Mouse (Mus musculus) bone marrow, adult 2 months (tissue): ENCODE measurements around the gene Nos2. TPM values are rescaled to one million over a fixed set of nuclear protein-coding genes. Genes with fewer than 3 reads are reported as not detected.
"Not testable (repeated sequence)": the region's sequence is repeated elsewhere in the genome, so short reads cannot be mapped to it uniquely, and the experiment has no call there.

ENCODE experiments used
- H3K27ac ChIP-seq: fragments of 200-500 bp; 2 replicates; pipeline ENCODE4 v1.5.1; 2012; ENCODE audit warnings: low read depth, mild to moderate bottlenecking, control low read depth, inconsistent platforms, low read length; ENCODE audit not compliant: control insufficient read depth, poor library complexity, insufficient read depth
- H3K4me1 ChIP-seq: fragments of 200-500 bp; 2 replicates; pipeline ENCODE4 v1.6.1; 2011; ENCODE audit warnings: low read length; ENCODE audit not compliant: control insufficient read depth, insufficient read depth
- H3K4me3 ChIP-seq: fragments of 200-500 bp; replicated peaks from 2 replicates; pipeline ENCODE3; 2011; ENCODE audit warnings: mild to moderate bottlenecking, low read depth, low read length, control low read depth; ENCODE audit not compliant: control insufficient read depth
- CTCF ChIP-seq: fragments of 200-500 bp; IDR thresholded peaks from 2 replicates; pipeline ENCODE4 v1.5.1; 2011; ENCODE audit warnings: low read length, control low read depth; ENCODE audit not compliant: control insufficient read depth, insufficient read depth
- POLR2A ChIP-seq: fragments of 200-500 bp; IDR thresholded peaks from 2 replicates; pipeline ENCODE4 v1.6.1; 2011; ENCODE audit warnings: low read depth, mild to moderate bottlenecking, control low read depth, low read length, borderline replicate concordance; ENCODE audit not compliant: control insufficient read depth
- WGBS: fragments of 180-500 bp; shearing (Covaris S2); methylation state at CpG from one replicate; pipeline ENCODE4 v1.1.7; 2018; 5-methylcytosine and 5-hydroxymethylcytosine counted together
- polyA plus RNA-seq: library from polyadenylated mRNA; stranded (reverse); fragments of >200 nt; gene quantifications from 2 replicates; pipeline ENCODE4 v1.2.4, GENCODE M21; 2011; ENCODE audit warnings: low replicate concordance; ENCODE audit not compliant: missing spikeins, insufficient read depth, insufficient read length

Gene Nos2
- polyA plus RNA-seq, 1 experiment: not detected

DNA sequence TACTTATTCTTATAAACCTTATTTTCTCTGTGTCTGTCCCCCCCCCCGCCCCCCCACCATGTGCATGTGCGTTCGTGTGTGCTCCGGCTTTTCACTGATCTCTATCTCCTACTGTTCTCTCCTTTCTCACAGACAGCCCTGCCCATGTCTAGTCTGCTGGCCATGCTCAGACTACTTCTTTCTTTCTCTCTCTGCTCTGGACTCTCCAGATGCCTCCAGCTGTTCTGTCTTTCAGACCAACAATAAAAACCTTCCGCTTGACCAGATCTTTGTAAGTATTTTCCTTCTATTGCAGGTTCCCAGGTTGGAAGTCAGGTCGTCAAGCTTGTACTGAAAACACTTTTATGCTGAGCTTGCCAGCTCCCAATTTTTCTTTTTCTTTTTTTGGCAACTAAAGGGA, 78.5 kb downstream of the Nos2 start:
- Histone ChIP-seq H3K4me3 (no peak overlapping the region), H3K4me1 (peaks cover 4% of the 10 kb centered on the region; the same call in 1 of the 2 replicates), H3K27ac (no peak overlapping the region)
- 61% methylated on average over 6 of the region's 6 CpGs for WGBS
- no peak for TF ChIP-seq POLR2A
- no peak for TF ChIP-seq CTCF

DNA sequence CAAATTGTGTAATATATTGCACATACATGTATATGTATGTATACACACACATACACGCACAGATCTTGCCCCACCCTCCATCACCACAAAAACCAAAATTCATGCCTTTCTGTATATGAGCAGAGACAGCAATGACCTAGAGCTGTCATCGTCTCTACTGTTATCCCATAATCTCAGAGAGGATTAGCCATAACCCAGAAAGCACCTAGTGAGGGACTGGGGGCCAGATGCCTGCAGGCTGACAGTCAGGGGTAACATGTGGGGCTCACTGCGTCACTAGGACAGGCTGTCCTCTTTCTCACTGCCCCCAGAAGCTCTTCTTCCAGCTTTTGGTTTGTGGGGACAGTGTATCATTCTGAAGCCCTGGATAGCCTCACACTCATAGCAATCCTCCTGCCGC, 81.3 kb downstream of the Nos2 start:
- Histone ChIP-seq H3K4me3 (no peak overlapping the region), H3K4me1 (peaks cover 9% of the 10 kb centered on the region; the same call in 1 of the 2 replicates), H3K27ac (no peak overlapping the region)
- WGBS: 72% methylated on average over 4 of the region's 4 CpGs
- TF ChIP-seq CTCF (no peak), POLR2A (no peak)

GRCm38 (mm10) chr11:79002551-79002951, 82.0 kb downstream of the Nos2 start:
- Histone ChIP-seq H3K4me3 (no peak overlapping the region), H3K27ac (peak overlapping the region; percentile 58), H3K4me1 (peaks cover 9% of the 10 kb centered on the region; the same call in 1 of the 2 replicates)
- WGBS: 39% methylated on average over 5 of the region's 5 CpGs
- TF ChIP-seq POLR2A (no peak), CTCF (no peak)

- peak overlapping the region; percentile 58 for H3K27ac ChIP-seq
- 28% methylated on average over 11 of the region's 11 CpGs for WGBS
- TF ChIP-seq CTCF: no peak
- TF ChIP-seq POLR2A: no peak
- peaks cover 9% of the 10 kb centered on the region; the same call in 1 of the 2 replicates for H3K4me1 ChIP-seq
- no peak overlapping the region for H3K4me3 ChIP-seq
Observed at GRCm38 (mm10) chr11:79003053-79003768, 82.6 kb downstream of the Nos2 start.

- 53% methylated on average over 10 of the region's 10 CpGs for WGBS
- H3K27ac ChIP-seq: peak overlapping the region; percentile 51; the same call in 1 of the 2 replicates
- TF ChIP-seq CTCF (no peak), POLR2A (no peak)
- H3K4me1 ChIP-seq: peaks cover 10% of the 10 kb centered on the region; the same call in 1 of the 2 replicates
- H3K4me3 ChIP-seq: no peak overlapping the region
Observed at GRCm38 (mm10) chr11:79003769-79004638, 83.4 kb downstream of the Nos2 start.

DNA sequence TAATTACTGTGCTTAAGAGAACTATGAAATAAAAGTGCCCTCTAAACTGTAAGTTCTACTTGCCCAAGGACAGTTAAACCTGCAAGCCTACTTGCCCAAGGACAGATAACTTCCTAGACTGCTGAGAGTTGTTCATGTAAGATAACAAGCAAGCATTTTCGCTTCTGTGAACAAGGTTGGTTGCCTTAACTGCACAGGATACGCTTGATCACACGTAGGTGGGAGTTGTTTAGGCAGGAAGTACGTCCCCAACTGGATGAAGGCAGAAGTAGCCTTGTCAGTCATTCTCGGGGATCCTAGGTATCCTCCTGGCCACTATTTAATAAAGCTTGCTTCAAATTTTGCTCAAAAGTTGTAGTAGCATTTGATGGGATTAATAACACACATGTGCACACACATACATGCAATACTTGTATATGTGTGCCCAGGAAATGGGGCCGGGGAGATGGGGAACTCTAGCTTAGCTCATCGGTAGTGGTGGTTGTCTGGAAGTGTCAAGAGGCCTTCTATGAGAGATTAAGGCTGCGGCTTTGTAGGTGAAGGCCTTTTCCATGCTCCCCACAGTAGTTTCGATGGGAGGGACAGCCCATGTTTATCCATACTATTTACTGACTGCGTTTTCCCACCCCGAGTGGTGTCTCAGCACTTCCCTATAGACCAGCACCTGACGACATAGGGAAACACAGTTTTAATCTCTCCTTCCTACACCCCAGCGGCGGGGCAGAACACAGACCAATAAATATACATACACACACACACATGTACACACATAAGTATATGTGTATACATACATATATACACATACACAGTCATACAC, 85.2 kb downstream of the Nos2 start:
- H3K4me1 ChIP-seq: peaks cover 10% of the 10 kb centered on the region; the same call in 1 of the 2 replicates
- no peak for TF ChIP-seq POLR2A
- no peak for TF ChIP-seq CTCF
- H3K4me3 ChIP-seq: no peak overlapping the region
- 49% methylated on average over 14 of the region's 14 CpGs for WGBS
- H3K27ac ChIP-seq: peak overlapping the region; percentile 41; the same call in 1 of the 2 replicates

GRCm38 (mm10) chr11:79006417-79006816, 85.8 kb downstream of the Nos2 start:
- Histone ChIP-seq H3K4me1 (peaks cover 10% of the 10 kb centered on the region; the same call in 1 of the 2 replicates), H3K27ac (no peak overlapping the region), H3K4me3 (no peak overlapping the region)
- no peak for TF ChIP-seq CTCF
- TF ChIP-seq POLR2A: no peak
- 13% methylated on average over 5 of the region's 5 CpGs for WGBS

DNA sequence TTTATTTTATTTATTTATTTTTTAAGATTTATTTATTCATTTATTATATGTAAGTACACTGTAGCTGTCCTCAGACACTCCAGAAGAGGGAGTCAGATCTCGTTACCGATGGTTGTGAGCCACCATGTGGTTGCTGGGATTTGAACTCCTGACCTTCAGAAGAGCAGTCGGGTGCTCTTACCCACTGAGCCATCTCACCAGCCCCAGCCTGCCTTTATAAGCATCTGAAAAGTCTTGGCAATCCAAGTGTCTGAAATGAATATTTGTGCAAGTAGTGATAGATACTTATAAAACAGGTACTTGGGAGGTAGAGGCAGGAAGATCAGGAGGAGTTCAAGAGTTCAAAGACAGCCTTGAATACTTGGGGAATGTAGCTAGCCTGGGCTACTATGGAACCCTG, 86.8 kb downstream of the Nos2 start:
- not testable (repeated sequence) for H3K4me1 ChIP-seq, H3K4me3 ChIP-seq, H3K27ac ChIP-seq
- WGBS: 81% methylated on average over 3 of the region's 3 CpGs
